Mouse (Mus musculus): Measurements from ENCODE around the gene Tank. TPM values are rescaled to one million over a fixed set of nuclear protein-coding genes. Genes with fewer than 3 reads are reported as not detected.

Tank gene
- polyA plus RNA-seq, 1 experiment from 2014 or later = 36.8 TPM

DNA sequence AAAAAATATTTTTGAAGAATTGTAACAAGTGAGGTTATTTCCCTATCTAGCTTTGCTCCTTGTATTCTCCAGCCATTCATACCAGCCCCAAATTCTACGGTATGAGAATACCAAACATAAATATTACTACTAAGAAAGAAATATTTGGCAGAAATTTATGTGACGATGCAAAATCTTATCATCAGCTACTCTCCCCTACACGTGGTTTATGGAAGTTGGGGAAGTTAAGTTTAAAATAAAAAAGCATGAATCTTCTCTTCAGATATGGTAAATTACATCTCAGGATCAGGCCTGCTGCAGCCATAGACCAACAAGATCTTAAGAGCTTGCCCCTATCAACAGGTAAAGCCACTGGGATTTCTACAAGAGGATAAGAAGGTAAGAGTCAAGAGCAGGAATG lies 1.9 kb upstream of the Tank start:
- 91% methylated on average over 3 of the region's 3 CpGs for WGBS
- DNase-seq (ENCODE audit: low spot score) (no peak), ATAC-seq (no peak)
- Histone ChIP-seq H3K36me3 (ENCODE audit: control insufficient read depth, insufficient read depth, low read length) (no peaks in the 10 kb centered on the region), H3K4me1 (ENCODE audit: control insufficient read depth, insufficient read depth, low read length) (no peaks in the 10 kb centered on the region), H3K27me3 (replicated peaks; ENCODE audit: control insufficient read depth, insufficient read depth, low read length) (no peaks in the 10 kb centered on the region), H3K27ac (ENCODE audit: low read depth, low read length) (no peak overlapping the region), H3K4me2 (ENCODE audit: low read length) (no peak overlapping the region), H3K4me3 (ENCODE audit: low read depth, low read length) (no peak overlapping the region), H3K9me3 (replicated peaks; ENCODE audit: control insufficient read depth, low read length) (no peaks in the 10 kb centered on the region), H3K9ac (ENCODE audit: low read length) (no peak overlapping the region)

DNA sequence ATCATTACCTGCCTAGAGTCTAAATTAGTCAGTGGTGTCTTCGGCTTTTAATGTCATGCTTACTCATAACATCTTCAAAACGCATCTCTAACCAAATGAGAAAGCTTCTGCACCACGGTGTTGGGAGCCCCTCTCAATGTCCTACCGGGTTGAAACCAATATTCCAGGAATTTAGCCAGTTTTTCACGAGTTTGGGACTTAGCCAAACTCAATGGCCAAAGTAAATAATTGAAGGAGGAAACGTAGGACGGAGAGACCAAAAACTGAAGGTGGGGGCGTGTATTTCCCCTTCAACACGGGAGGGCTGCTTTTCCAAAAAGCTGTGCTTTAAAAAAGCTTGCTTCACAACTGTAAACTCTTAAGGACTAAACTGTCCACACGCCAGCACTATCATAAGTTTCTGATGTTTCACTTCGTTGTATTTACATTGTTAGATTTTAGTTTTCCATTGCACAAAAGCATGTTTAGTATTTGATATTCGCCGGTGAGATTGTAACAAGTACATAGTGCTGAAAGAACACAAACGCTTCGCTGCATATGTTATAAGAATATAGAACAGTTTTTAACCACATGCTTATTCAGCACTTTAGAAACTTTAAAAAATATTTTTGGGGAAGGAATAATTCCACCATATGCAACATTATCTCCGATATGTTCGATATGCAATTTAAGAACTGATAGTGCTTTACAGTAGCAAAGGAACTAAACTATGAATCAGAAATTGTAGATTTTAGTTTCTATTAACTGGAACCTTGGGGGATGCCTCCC lies 1.3 kb upstream of the Tank start:
- DNase-seq (ENCODE audit: low spot score) = no peak
- Histone ChIP-seq H3K36me3 (ENCODE audit: control insufficient read depth, insufficient read depth, low read length) (no peaks in the 10 kb centered on the region), H3K27me3 (replicated peaks; ENCODE audit: control insufficient read depth, insufficient read depth, low read length) (no peaks in the 10 kb centered on the region), H3K4me3 (ENCODE audit: low read depth, low read length) (no peak overlapping the region), H3K4me1 (ENCODE audit: control insufficient read depth, insufficient read depth, low read length) (no peaks in the 10 kb centered on the region), H3K9me3 (replicated peaks; ENCODE audit: control insufficient read depth, low read length) (no peaks in the 10 kb centered on the region), H3K4me2 (ENCODE audit: low read length) (no peak overlapping the region), H3K27ac (ENCODE audit: low read depth, low read length) (no peak overlapping the region), H3K9ac (ENCODE audit: low read length) (no peak overlapping the region)
- WGBS = 88% methylated on average over 17 of the region's 17 CpGs
- no peak for ATAC-seq

DNA sequence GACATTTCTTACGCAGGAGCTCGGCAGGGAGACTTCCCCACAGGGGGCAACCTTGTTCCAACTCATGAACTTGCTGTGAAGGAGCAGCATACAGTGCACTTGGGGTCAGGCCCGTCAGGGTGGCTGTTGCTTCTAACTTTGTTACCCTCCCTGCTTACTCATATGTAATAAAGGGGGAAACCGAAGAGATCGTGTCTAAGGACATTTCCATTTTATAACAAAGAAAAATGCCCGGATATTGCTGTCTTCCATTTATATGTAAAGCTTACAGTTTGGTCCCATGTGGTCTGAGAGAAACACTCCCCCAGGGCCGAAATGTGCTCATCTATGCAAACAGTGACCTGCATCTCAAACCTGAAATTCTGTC lies 706 bp upstream of the Tank start:
- no peaks in the 10 kb centered on the region for H3K36me3 ChIP-seq (ENCODE audit: control insufficient read depth, insufficient read depth, low read length)
- ATAC-seq (no peak), DNase-seq (ENCODE audit: low spot score) (no peak)
- H3K27me3 ChIP-seq (replicated peaks; ENCODE audit: control insufficient read depth, insufficient read depth, low read length) = no peaks in the 10 kb centered on the region
- H3K9ac ChIP-seq (ENCODE audit: low read length) = no peak overlapping the region
- no peaks in the 10 kb centered on the region for H3K9me3 ChIP-seq (replicated peaks; ENCODE audit: control insufficient read depth, low read length)
- 74% methylated on average over 7 of the region's 7 CpGs for WGBS
- H3K4me3 ChIP-seq (ENCODE audit: low read depth, low read length) = no peak overlapping the region
- H3K4me1 ChIP-seq (ENCODE audit: control insufficient read depth, insufficient read depth, low read length) = no peaks in the 10 kb centered on the region
- H3K27ac ChIP-seq (ENCODE audit: low read depth, low read length) = no peak overlapping the region
- H3K4me2 ChIP-seq (ENCODE audit: low read length) = no peak overlapping the region

DNA sequence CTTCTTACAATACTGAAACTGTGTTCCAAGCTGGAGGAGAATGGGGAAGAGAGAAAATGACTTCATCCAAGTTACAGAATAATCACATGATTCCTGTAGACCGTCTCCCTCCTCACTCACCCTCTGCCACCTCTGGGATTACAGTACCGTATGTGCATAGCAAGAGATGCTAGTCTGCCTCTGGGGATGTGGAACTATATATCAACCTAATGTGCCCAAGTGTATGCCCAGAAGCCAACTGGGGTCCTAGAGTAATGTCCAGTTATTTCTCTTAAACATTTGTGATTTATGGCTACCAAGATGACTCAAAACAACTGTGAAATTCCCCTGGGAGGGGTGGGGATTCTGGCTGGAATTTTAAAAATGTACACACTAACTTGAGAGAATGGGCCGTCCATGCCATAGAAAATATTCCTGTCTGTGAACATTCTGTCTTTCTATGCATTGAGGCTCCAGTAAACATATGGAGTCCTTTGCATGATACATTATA lies 1.2 kb downstream of the Tank start:
- Histone ChIP-seq H3K9ac (ENCODE audit: low read length) (no peak overlapping the region), H3K27ac (ENCODE audit: low read depth, low read length) (no peak overlapping the region), H3K4me3 (ENCODE audit: low read depth, low read length) (no peak overlapping the region), H3K27me3 (replicated peaks; ENCODE audit: control insufficient read depth, insufficient read depth, low read length) (no peaks in the 10 kb centered on the region), H3K9me3 (replicated peaks; ENCODE audit: control insufficient read depth, low read length) (no peaks in the 10 kb centered on the region), H3K4me2 (ENCODE audit: low read length) (no peak overlapping the region), H3K36me3 (ENCODE audit: control insufficient read depth, insufficient read depth, low read length) (no peaks in the 10 kb centered on the region), H3K4me1 (ENCODE audit: control insufficient read depth, insufficient read depth, low read length) (no peaks in the 10 kb centered on the region)
- ATAC-seq = no peak
- WGBS = 90% methylated on average over 3 of the region's 3 CpGs
- DNase-seq (ENCODE audit: low spot score) = no peak

DNA sequence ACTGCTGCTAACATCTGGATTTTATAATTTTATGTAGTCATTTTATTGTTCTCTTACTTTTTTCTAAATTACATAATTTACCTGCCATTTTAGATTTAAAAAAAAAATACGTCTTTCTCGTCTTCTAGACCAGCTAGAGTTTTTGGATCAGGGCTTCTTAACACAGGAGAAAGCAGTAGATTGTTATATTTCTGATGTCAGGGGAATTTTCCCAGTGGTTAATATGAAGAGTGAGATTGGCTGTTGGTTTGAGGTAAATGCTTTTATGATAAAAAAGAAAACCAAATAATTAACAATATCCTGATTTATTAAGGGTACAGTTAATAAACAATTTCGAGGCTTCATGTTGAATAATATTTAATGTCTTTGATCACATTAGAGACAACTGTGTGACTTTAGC lies 1.7 kb downstream of the Tank start:
- no peak overlapping the region for H3K4me2 ChIP-seq (ENCODE audit: low read length)
- 89% methylated on average over 3 of the region's 3 CpGs for WGBS

DNA sequence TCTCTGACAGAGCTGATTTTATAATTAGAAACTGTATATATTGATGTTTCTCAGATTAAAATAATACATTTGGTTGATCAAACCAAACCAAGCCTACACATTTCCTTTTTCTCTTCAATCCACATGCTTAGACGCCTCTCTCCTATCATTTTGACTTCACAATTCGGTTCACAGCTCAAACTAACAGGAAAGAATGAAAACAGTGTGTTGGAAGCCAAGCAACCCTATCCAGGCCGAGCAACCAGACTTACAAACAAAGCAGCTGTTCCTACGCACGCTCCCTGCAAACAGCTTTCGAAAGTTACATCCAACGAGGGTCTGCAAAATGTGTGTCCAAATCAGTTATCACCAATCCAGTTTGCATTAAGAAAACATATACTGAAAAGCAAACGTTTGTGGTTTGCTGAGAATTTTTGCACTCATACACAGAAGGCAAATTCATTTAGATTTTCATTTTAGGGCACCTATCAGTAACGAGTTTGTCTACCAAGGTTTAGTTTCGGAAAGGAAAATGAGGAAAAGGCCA lies 2.2 kb downstream of the Tank start:
- Histone ChIP-seq H3K9ac (ENCODE audit: low read length) (no peak overlapping the region), H3K4me2 (ENCODE audit: low read length) (no peak overlapping the region), H3K9me3 (replicated peaks; ENCODE audit: control insufficient read depth, low read length) (no peaks in the 10 kb centered on the region), H3K4me3 (ENCODE audit: low read depth, low read length) (no peak overlapping the region), H3K4me1 (ENCODE audit: control insufficient read depth, insufficient read depth, low read length) (no peaks in the 10 kb centered on the region), H3K27ac (ENCODE audit: low read depth, low read length) (no peak overlapping the region), H3K36me3 (ENCODE audit: control insufficient read depth, insufficient read depth, low read length) (no peaks in the 10 kb centered on the region), H3K27me3 (replicated peaks; ENCODE audit: control insufficient read depth, insufficient read depth, low read length) (no peaks in the 10 kb centered on the region)
- DNase-seq (ENCODE audit: low spot score) = no peak
- 71% methylated on average over 10 of the region's 10 CpGs for WGBS
- ATAC-seq = no peak

More for the DNA sequence above, 1.7 kb downstream of the Tank start:
- H3K4me3 ChIP-seq (ENCODE audit: low read depth, low read length) = no peak overlapping the region
- DNase-seq (ENCODE audit: low spot score) (no peak), ATAC-seq (no peak)
- H3K9ac ChIP-seq (ENCODE audit: low read length) = no peak overlapping the region
- H3K27ac ChIP-seq (ENCODE audit: low read depth, low read length) = no peak overlapping the region
- H3K27me3 ChIP-seq (replicated peaks; ENCODE audit: control insufficient read depth, insufficient read depth, low read length) = no peaks in the 10 kb centered on the region
- no peaks in the 10 kb centered on the region for H3K36me3 ChIP-seq (ENCODE audit: control insufficient read depth, insufficient read depth, low read length)
- no peaks in the 10 kb centered on the region for H3K9me3 ChIP-seq (replicated peaks; ENCODE audit: control insufficient read depth, low read length)
- H3K4me1 ChIP-seq (ENCODE audit: control insufficient read depth, insufficient read depth, low read length) = no peaks in the 10 kb centered on the region

DNA sequence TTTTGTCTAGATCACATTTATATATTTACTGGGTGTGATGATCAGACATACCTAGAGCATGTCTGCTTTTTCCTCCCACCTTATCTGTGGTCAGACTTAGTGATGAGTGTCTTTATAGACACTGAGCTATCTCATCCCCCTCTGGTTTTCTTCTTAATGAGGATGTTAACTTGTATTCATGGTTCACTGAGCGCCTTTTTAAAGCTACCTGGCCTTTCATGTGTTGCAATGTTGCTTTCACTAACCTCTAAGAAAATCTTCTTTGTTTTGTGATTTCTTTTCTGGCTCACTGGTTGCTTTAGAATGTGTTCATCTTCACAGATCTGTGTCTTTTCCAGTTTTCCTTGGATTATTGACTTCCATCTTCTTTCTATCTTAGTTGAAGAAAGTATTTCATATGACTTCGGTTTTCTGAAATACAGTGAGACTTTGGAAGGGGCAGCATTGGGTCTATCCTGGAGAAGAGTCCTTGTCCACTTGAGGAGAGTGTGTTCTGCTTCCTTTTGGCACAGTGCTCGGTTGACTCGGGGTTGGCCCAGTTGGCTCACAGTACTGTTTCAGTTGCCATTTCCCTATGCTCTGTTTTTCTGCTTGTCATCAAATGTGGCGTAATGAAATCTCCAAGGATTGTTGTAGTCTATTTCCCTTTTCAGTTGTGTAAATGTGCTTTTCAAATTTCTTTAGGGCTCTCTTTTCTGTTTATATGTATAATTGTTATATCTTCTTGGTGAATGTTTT lies 4.4 kb downstream of the Tank start:
- Histone ChIP-seq H3K4me1 (ENCODE audit: control insufficient read depth, insufficient read depth, low read length) (no peaks in the 10 kb centered on the region), H3K4me3 (ENCODE audit: low read depth, low read length) (no peak overlapping the region), H3K27ac (ENCODE audit: low read depth, low read length) (no peak overlapping the region), H3K4me2 (ENCODE audit: low read length) (no peak overlapping the region), H3K9ac (ENCODE audit: low read length) (no peak overlapping the region), H3K9me3 (replicated peaks; ENCODE audit: control insufficient read depth, low read length) (no peaks in the 10 kb centered on the region), H3K36me3 (ENCODE audit: control insufficient read depth, insufficient read depth, low read length) (no peaks in the 10 kb centered on the region), H3K27me3 (replicated peaks; ENCODE audit: control insufficient read depth, insufficient read depth, low read length) (no peaks in the 10 kb centered on the region)
- ATAC-seq (no peak), DNase-seq (ENCODE audit: low spot score) (no peak)
- 93% methylated on average over 5 of the region's 5 CpGs for WGBS

DNA sequence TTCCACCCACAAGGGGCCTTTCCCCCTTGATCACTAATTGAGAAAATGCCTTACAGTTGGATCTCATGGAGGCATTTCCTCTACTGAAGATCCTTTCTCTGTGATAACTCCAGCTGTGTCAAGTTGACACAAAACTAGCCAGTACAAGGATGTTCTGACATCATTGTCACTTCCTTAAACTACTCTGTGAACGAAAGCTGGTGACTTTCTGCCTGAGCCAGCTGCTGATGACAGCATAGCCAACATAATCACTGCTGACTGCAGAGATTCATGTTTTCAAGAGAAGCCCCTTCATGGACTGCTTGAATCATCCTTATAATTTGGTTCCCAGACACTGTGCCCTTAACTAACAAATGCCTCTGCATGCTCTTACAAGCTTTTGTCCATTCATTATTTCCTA lies 7.1 kb downstream of the Tank start:
- WGBS = 84% methylated on average over 1 of the region's 1 CpGs
- Histone ChIP-seq H3K27me3 (replicated peaks; ENCODE audit: control insufficient read depth, insufficient read depth, low read length) (no peaks in the 10 kb centered on the region), H3K4me2 (ENCODE audit: low read length) (no peak overlapping the region), H3K4me3 (ENCODE audit: low read depth, low read length) (no peak overlapping the region), H3K27ac (ENCODE audit: low read depth, low read length) (no peak overlapping the region), H3K36me3 (ENCODE audit: control insufficient read depth, insufficient read depth, low read length) (no peaks in the 10 kb centered on the region), H3K9ac (ENCODE audit: low read length) (no peak overlapping the region), H3K9me3 (replicated peaks; ENCODE audit: control insufficient read depth, low read length) (no peaks in the 10 kb centered on the region), H3K4me1 (ENCODE audit: control insufficient read depth, insufficient read depth, low read length) (no peaks in the 10 kb centered on the region)
- ATAC-seq = no peak
- no peak for DNase-seq (ENCODE audit: low spot score)

DNA sequence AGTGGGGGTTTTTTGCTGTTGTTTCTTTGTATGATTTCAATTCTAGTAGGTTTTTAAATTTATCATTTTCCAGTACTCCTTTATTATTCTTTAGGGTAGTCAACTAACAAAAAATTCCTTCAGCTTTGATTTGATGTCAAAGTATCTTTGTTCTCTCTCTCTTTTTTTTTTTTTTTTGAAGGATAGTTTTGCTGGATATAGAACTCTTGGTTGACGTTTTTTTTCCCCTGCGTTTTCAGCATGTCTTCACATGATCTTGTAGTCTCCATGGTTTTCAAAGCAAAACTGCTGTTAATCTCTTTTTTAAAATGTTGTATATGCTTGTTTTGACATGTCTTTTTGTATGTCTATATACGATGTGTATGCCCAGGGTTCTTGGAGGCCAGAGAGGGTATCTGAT lies 7.8 kb downstream of the Tank start:
- H3K36me3 ChIP-seq (ENCODE audit: control insufficient read depth, insufficient read depth, low read length) = no peaks in the 10 kb centered on the region
- H3K4me3 ChIP-seq (ENCODE audit: low read depth, low read length) = no peak overlapping the region
- ATAC-seq (no peak), DNase-seq (ENCODE audit: low spot score) (no peak)
- 90% methylated on average over 3 of the region's 3 CpGs for WGBS
- H3K9ac ChIP-seq (ENCODE audit: low read length) = no peak overlapping the region
- no peaks in the 10 kb centered on the region for H3K9me3 ChIP-seq (replicated peaks; ENCODE audit: control insufficient read depth, low read length)
- no peak overlapping the region for H3K4me2 ChIP-seq (ENCODE audit: low read length)
- H3K27ac ChIP-seq (ENCODE audit: low read depth, low read length) = no peak overlapping the region
- H3K27me3 ChIP-seq (replicated peaks; ENCODE audit: control insufficient read depth, insufficient read depth, low read length) = no peaks in the 10 kb centered on the region
- H3K4me1 ChIP-seq (ENCODE audit: control insufficient read depth, insufficient read depth, low read length) = no peaks in the 10 kb centered on the region
